Mouse (Mus musculus): ENCODE data around the gene Clmn.

GRCm38 (mm10) chr12:104814291-104814690 lies 50.6 kb downstream of the Clmn start:
- TF ChIP-seq CTCF (conservative IDR thresholded peaks at IDR 0.05; ENCODE audit: insufficient read depth, insufficient read length, low read depth, low read length) (no peak), POLR2A (IDR thresholded peaks at IDR 0.05; ENCODE audit: low read depth, low read length) (no peak)

All from kidney, adult 2 months (tissue).